Mouse (Mus musculus) large intestine, adult 2 months (tissue): ENCODE measurements around the gene Cers2. TPM values are rescaled to one million over a fixed set of nuclear protein-coding genes. Genes with fewer than 3 reads are reported as not detected.

Source experiments
- DNase-seq: peaks from one replicate; pipeline ENCODE4 v3.0.0-alpha.2; 2012; ENCODE audit warnings: low read depth, low spot score
- WGBS: fragments of 180-500 bp; shearing (Covaris S2); methylation state at CpG from one replicate; pipeline ENCODE4 v1.1.7; 2018; 5-methylcytosine and 5-hydroxymethylcytosine counted together
- polyA plus RNA-seq: library from polyadenylated mRNA; depleted of rRNA; stranded (reverse); fragments of >200 nt; gene quantifications from 2 replicates; pipeline ENCODE4 v1.2.3, GENCODE M21; 2012; rRNA removed

Gene Cers2
- polyA plus RNA-seq, result 76.3 and 101 TPM in 2 replicates

DNA sequence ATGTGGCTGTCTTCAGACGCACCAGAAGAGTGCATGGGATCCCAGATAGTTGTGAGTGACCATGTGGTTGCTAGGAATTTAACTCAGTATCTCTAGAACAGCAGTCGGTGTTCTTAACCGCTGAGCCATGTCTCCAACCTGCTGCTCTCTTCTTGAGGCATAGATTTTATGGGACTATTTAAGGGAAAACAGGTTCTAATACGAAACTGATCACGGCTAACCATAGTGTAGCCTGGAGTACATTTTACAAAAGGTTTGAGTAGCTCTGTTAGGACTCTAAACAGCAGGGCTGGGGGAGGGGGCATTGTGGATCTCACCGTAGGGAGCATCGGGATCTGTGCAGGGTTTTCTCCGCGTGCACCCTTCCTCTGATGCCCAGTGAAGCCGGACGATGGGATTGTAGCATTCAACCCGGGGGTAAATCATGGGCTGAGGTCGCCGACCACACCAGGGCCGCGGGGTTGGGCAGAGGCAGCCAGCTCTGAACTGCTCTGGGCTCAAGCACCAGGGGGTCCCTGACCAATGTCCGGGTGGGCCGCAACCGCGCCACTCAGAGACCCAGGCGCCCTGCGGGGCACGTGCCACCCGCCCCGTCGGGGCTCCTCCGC is at the start of gene Cers2:
Gene Cers2 (plus strand): TSS at position 306 of the 608 bp plus-strand sequence.
- DNase-seq, result no peak
- 11% methylated on average over 27 of the region's 27 CpGs for WGBS

DNA sequence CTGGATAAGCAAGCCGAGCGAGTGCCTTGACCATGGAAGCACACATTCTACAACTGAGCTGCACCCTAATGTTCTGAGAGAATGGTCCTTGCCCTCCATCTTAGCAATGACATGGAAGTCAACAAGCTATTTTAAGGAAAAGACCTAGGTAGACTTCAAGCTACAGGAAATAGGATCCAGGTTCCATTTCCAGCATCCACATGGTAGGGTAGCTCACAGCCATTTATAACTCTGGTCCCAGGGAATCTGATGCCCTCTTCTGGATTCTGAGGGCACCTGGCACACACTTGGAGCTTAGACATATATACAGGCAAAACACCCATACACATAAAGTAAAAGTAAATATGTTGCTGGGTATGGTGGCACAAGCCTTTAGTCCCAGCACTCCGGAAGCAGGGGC is 48.5 kb upstream of the Cers2 start:
- 97% methylated on average over 3 of the region's 3 CpGs for WGBS
- DNase-seq, result no peak

- no peak for DNase-seq
Measured at GRCm38 (mm10) chr3:95267855-95268254, 46.7 kb upstream of the Cers2 start.

DNA sequence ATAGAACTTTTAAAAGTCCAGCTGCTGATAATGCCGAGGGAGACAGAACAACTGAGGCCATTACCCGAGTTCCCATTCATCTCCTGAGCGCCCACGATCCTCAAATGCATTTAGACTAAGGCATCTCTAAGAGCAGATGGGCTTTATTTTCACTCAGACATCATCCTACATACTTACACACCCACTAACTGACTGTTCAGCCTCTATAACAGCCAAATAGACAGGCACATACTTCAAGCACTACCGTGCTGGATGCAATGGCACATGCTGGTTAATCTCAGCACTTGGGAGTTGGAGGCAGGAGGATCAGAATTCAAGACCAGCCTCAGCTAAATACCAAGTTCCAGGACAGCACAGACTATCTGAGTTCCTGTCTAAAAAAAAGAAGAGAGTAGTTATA is 44.8 kb upstream of the Cers2 start:
- DNase-seq, result no peak

DNA sequence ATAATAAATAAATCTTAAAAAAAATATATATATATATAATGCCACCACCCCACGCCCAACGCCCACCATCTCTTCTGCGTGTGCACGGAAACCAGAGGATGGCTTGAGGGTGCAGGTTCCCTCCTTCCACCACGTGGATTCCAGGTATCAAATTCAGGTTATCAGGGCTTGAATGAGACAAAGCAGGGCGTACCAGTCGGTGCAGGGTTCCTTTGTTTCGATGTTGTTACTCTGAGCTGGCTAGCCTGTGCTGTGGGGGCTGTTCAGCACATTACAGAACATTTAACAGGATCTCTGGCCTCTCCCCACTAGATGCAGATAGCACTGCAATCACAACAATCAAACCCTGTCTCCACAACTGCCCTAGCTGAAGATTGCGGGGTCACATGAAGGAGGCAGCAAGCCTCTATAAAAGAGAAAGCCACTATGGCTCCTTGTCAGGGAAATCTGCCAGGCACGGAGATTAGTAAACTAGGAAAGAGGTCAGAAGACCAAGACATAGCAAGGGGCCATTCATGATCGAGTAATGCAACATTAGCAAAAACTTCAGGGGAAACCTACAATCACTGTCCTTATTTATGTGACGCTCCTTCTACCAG is 43.7 kb upstream of the Cers2 start:
- 87% methylated on average over 12 of the region's 12 CpGs for WGBS
- no peak for DNase-seq

More for the DNA sequence above, 44.8 kb upstream of the Cers2 start:
- 89% methylated on average over 5 of the region's 5 CpGs for WGBS

GRCm38 (mm10) chr3:95273471-95273870 is 41.1 kb upstream of the Cers2 start:
- 85% methylated on average over 5 of the region's 5 CpGs for WGBS
- no peak for DNase-seq

GRCm38 (mm10) chr3:95274453-95274852 is 40.1 kb upstream of the Cers2 start:
- 92% methylated on average over 4 of the region's 4 CpGs for WGBS
- no peak for DNase-seq

DNA sequence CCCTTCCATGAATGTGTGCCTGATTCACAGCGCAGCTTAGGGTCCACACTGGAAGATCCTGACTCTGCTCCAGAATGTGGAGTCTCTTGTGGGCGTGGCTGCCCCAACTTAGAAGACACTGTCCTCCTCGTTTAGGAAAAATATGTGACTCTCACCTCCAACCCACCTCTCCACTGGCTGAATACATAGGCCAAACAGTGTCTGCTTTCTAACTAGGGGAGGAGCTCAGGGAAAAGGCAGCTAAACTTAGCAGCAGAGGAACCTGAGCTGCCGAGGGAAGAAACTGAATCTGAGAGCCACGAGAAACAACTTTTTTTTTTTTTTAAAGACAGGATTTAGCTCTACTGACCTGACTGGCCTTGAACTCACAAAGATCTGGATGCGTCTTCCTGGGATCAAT is 39.4 kb upstream of the Cers2 start:
- no peak for DNase-seq
- WGBS, result 71% methylated on average over 6 of the region's 6 CpGs

- WGBS, result 64% methylated on average over 5 of the region's 5 CpGs
- no peak for DNase-seq
Measured at GRCm38 (mm10) chr3:95276428-95276934, 38.1 kb upstream of the Cers2 start.

- WGBS, result 65% methylated on average over 1 of the region's 1 CpGs
- no peak for DNase-seq
Measured at GRCm38 (mm10) chr3:95277149-95277551, 37.4 kb upstream of the Cers2 start.

- DNase-seq, result no peak
- WGBS, result 3% methylated on average over 8 of the region's 8 CpGs
Measured at GRCm38 (mm10) chr3:95280747-95281146, 33.8 kb upstream of the Cers2 start.

GRCm38 (mm10) chr3:95281216-95282126 is 33.1 kb upstream of the Cers2 start, which contains the start of the genes Mindy1 and Prune1:
Mindy1 (plus strand) TSS chr3:95281345.
Prune1 (minus strand) TSS chr3:95282076.
- under 1% methylated on average over 53 of the region's 53 CpGs for WGBS

DNA sequence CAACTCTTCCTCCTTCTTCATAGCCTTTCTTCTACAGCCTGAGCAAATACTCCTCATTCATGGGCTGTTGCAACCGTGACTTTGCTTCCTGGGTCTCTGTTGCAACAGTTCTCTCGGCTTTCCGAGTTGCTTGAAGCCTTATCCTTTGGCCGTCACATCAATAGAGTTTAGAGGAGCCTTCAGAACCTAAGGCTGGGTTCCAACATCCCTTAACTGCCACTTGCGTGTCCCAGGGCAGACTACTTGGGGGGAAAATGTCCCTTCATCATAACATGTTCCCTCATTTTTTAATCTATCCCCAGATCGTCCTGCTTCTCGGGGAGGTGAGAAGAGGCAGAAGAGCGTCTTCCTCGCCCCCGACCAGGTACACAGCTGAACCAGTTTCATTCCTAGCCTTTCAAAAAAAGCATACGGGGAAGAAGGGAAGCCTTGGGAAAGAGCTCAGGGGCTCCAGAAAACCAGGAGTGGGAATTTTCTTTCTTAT is 32.2 kb upstream of the Cers2 start:
- DNase-seq, result no peak

More at GRCm38 (mm10) chr3:95281216-95282126, 33.1 kb upstream of the Cers2 start, which contains the start of the genes Mindy1 and Prune1:
- DNase-seq, result peak; percentile 99

GRCm38 (mm10) chr3:95282865-95283588 is 31.6 kb upstream of the Cers2 start:
- WGBS, result 0% methylated on average over 51 of the region's 51 CpGs
- peak; percentile 57 for DNase-seq

More for the DNA sequence above, 32.2 kb upstream of the Cers2 start:
- 0% methylated on average over 11 of the region's 11 CpGs for WGBS

GRCm38 (mm10) chr3:95283589-95283941 is 31.0 kb upstream of the Cers2 start:
- DNase-seq, result no peak
- WGBS, result under 1% methylated on average over 7 of the region's 7 CpGs

- DNase-seq, result no peak
- 8% methylated on average over 1 of the region's 1 CpGs for WGBS
Measured at GRCm38 (mm10) chr3:95284062-95284461, 30.5 kb upstream of the Cers2 start.

GRCm38 (mm10) chr3:95284501-95285281 is 29.9 kb upstream of the Cers2 start:
- 33% methylated on average over 12 of the region's 12 CpGs for WGBS
- DNase-seq, result no peak

DNA sequence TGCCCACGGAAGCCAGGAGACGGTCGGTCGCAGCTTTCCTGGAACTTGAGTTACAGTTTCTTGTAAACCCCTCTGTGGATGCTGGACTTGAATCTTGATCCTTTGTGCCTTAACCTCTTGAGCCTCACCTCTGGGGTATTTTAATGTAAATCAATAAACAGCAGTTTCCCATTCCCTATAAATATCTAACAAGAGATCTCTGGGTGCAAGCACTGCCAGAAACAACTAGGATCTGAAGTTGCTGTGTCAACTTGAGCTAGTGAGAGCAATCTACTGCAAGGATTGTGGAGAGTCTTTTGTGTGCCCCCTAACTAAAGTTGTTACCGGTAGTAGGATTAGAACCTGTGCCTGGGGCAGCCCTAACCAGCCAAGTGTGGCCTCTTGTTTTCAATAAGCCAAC is 29.2 kb upstream of the Cers2 start:
- 53% methylated on average over 5 of the region's 5 CpGs for WGBS
- DNase-seq, result no peak

DNA sequence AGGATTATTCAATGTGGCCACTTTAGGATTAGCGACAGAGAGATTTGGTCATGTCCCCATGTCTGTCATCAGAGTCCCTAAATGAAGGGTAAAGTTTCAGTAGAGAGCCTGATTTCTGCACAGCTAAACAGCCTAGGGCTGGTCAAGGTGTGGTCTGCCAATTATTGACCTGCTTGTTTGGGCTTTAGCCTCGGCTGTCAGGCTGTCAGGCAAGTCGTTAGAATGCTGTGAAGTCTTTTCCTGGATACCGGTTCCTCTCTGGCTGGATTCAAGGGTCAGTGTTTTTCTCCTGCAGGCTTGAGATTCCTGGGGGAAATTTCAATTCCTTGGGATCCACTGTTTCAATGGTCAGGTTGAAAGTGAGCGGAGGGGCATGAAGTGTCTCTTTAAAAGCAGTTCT is 28.6 kb upstream of the Cers2 start:
- WGBS, result 36% methylated on average over 5 of the region's 5 CpGs
- no peak for DNase-seq
